Comparison of ENCODE assay signal across 17 mouse cellular contexts in the genomic region with DNA sequence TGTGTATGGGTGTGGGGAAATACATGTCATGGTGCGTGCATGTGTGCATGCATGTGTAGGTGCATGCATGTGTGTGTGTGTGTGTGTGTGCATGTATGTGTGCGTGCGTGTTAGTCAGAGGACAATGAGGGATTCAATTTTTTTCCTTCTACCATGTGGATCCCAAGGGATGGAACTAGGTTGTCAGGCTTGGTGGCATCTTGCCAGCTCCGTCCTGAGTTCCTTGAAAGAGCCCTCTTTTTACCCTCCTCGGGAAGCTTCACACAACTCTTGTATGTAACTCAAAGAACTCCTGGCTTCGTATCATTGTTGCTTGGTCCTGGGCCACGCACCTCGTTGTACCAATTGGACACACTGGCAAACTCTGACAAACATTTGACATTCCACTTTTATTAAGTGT.
"Had no signal": no experiment of that assay in that cellular context is flagged by ENCODE, and none has a peak within 500 bp of the region (broad histone marks: within the 10 kb centered on the region; RNA-seq: fewer than 3 reads in every experiment).

No protein-coding gene starts in this region.

- H3K9me3 ChIP-seq: kidney, embryonic 15.5 days; limb, embryonic 10.5 days; limb, embryonic 13.5 days; liver, embryonic 12.5 days; liver, embryonic 15.5 days; lung, embryonic 15.5 days; megakaryocyte, embryonic 14.5 days; midbrain, embryonic 10.5 days had no signal

- H3K36me3 ChIP-seq: kidney, embryonic 15.5 days; limb, embryonic 10.5 days; limb, embryonic 13.5 days; liver, embryonic 12.5 days; liver, embryonic 15.5 days; lung, embryonic 15.5 days; midbrain, embryonic 10.5 days had no signal

- DNase-seq: kidney, adult 11 months; kidney, adult 8-10 months; kidney, postnatal 10 days; kidney, postnatal 36 days; layer of hippocampus, postnatal 36 days; liver; thymus, adult 18-20 months; thymus, postnatal 36 days had no signal

- H3K4me2 ChIP-seq: kidney, embryonic 15.5 days; limb, embryonic 13.5 days; liver, embryonic 12.5 days; liver, embryonic 15.5 days; lung, embryonic 15.5 days had no signal

- H3K27me3 ChIP-seq: limb, embryonic 13.5 days; liver, embryonic 15.5 days; lung, embryonic 15.5 days had no signal

- H3K9ac ChIP-seq: kidney, embryonic 15.5 days; limb, embryonic 13.5 days; liver, embryonic 12.5 days; liver, embryonic 15.5 days; lung, embryonic 15.5 days had no signal

- ATAC-seq: liver, embryonic 12.5 days; midbrain, embryonic 16.5 days had no signal

- H3K27ac ChIP-seq: kidney, embryonic 15.5 days; limb, embryonic 10.5 days; limb, embryonic 13.5 days; liver, embryonic 12.5 days; liver, embryonic 15.5 days; lung, embryonic 15.5 days; midbrain, embryonic 10.5 days had no signal

- H3K4me1 ChIP-seq: kidney, embryonic 15.5 days; liver, embryonic 12.5 days; liver, embryonic 15.5 days; lung, embryonic 15.5 days; megakaryocyte, embryonic 14.5 days had no signal

- H3K4me3 ChIP-seq: kidney, embryonic 15.5 days; limb, embryonic 10.5 days; limb, embryonic 13.5 days; liver, embryonic 12.5 days; liver, embryonic 15.5 days; lung, embryonic 15.5 days; megakaryocyte, embryonic 14.5 days; midbrain, embryonic 10.5 days had no signal
